20 mouse cellular contexts compared by ENCODE assay signal in genomic region chr13:83633155-83633554, GRCm38 (mm10).
DNase-seq lines count a peak whose midpoint lies in the region; ATAC-seq and TF ChIP-seq lines count a peak whose summit lies in the region.
"Had no signal": no experiment of that assay in that cellular context is flagged by ENCODE, and none has a peak within 500 bp of the region (broad histone marks: within the 10 kb centered on the region; RNA-seq: fewer than 3 reads in every experiment).

No protein-coding gene starts in this region.

- no peak overlapping the region for H3K9ac ChIP-seq in forebrain, embryonic 16.5 days (replicated peaks; ENCODE audit: low read depth, low read length)
- no peak overlapping the region for H3K9ac ChIP-seq in forebrain, embryonic 11.5 days (ENCODE audit: low read length)
- H3K9ac ChIP-seq: forebrain, embryonic 15.5 days; hindbrain, embryonic 12.5 days; hindbrain, embryonic 15.5 days had no signal

- no peaks in the 10 kb centered on the region for H3K27me3 ChIP-seq in forebrain, embryonic 16.5 days (replicated peaks; ENCODE audit: control insufficient read depth, insufficient read depth, low read length)
- no peaks in the 10 kb centered on the region for H3K27me3 ChIP-seq in forebrain, embryonic 11.5 days (ENCODE audit: control insufficient read depth, insufficient read depth, low read length)
- H3K27me3 ChIP-seq: forebrain, embryonic 15.5 days; hindbrain, embryonic 12.5 days; hindbrain, embryonic 15.5 days had no signal

- no peak for TF ChIP-seq CTCF in left cerebral cortex, adult 2 months (IDR thresholded peaks at IDR 0.05)

- H3K36me3 ChIP-seq in forebrain, embryonic 16.5 days (ENCODE audit: control insufficient read depth, insufficient read depth): no peaks in the 10 kb centered on the region; the same call in 1 of the 2 replicates
- no peaks in the 10 kb centered on the region for H3K36me3 ChIP-seq in forebrain, embryonic 11.5 days (ENCODE audit: control insufficient read depth, insufficient read depth, low read length)
- H3K36me3 ChIP-seq: forebrain, embryonic 10.5 days; hindbrain, embryonic 12.5 days; hindbrain, embryonic 15.5 days had no signal

- no peak for ATAC-seq in forebrain, embryonic 16.5 days
- no peak for ATAC-seq in forebrain, embryonic 11.5 days (replicated peaks; ENCODE audit: low FRiP score)
- peak; percentile 85 for ATAC-seq in megakaryocyte progenitor cell, adult 5-6 weeks (replicated peaks; ENCODE audit: poor library complexity)
- ATAC-seq: activated CD4-positive, CD25-positive, alpha-beta regulatory T cell, adult 4 months; forebrain, embryonic 15.5 days had no signal

- no peaks in the 10 kb centered on the region for H3K4me1 ChIP-seq in forebrain, embryonic 16.5 days (replicated peaks; ENCODE audit: control insufficient read depth, insufficient read depth, low read length)
- H3K4me1 ChIP-seq in forebrain, embryonic 11.5 days (replicated peaks; ENCODE audit: control insufficient read depth, insufficient read depth, low read length): no peaks in the 10 kb centered on the region
- H3K4me1 ChIP-seq: forebrain, embryonic 10.5 days; forebrain, embryonic 15.5 days; hindbrain, embryonic 12.5 days; hindbrain, embryonic 15.5 days had no signal

- DNase-seq in forebrain, embryonic 11.5 days (ENCODE audit: low spot score): no peak
- no peak for DNase-seq in left cerebral cortex, adult 2 months (ENCODE audit: extremely low spot score in 1 of 2, low spot score in 2 of 2)
- no peak for DNase-seq in left cerebral cortex, postnatal 10 days (ENCODE audit: extremely low spot score in 1 of 2, low spot score in 2 of 2)
- no peak for DNase-seq in kidney, postnatal 36 days
- DNase-seq in cerebellum, postnatal 25 days: no peak
- DNase-seq: adrenal gland, adult 8-10 months; adrenal gland, postnatal 25 days; cerebellum, adult 11-12 months; cerebellum, adult 8-10 months; cerebellum, postnatal 10 days; gastrocnemius, postnatal 10 days; gastrocnemius, postnatal 36 days had no signal

- no peak overlapping the region for H3K4me3 ChIP-seq in forebrain, embryonic 16.5 days (replicated peaks; ENCODE audit: low read length)
- H3K4me3 ChIP-seq in forebrain, embryonic 11.5 days (ENCODE audit: low read depth, low read length): no peak overlapping the region
- H3K4me3 ChIP-seq in left cerebral cortex, adult 2 months: no peak overlapping the region
- H3K4me3 ChIP-seq: forebrain, embryonic 10.5 days; forebrain, embryonic 15.5 days; hindbrain, embryonic 12.5 days; hindbrain, embryonic 15.5 days had no signal

- WGBS in forebrain, embryonic 16.5 days: 86% methylated on average over 5 of the region's 5 CpGs
- WGBS in forebrain, embryonic 11.5 days: 87% methylated on average over 5 of the region's 5 CpGs

- H3K27ac ChIP-seq in forebrain, embryonic 16.5 days (ENCODE audit: low read length): peak overlapping the region; percentile 12; the same call in 1 of the 2 replicates
- H3K27ac ChIP-seq in forebrain, embryonic 11.5 days (ENCODE audit: low read depth, low read length): no peak overlapping the region
- H3K27ac ChIP-seq in left cerebral cortex, adult 2 months: 0 out of 2 replicates have a peak overlapping the region, but pooled peaks have one; percentile 13
- H3K27ac ChIP-seq: forebrain, embryonic 10.5 days; forebrain, embryonic 15.5 days; hindbrain, embryonic 12.5 days; hindbrain, embryonic 15.5 days had no signal

- H3K4me2 ChIP-seq in forebrain, embryonic 16.5 days (ENCODE audit: low read length): no peak overlapping the region
- no peak overlapping the region for H3K4me2 ChIP-seq in forebrain, embryonic 11.5 days (ENCODE audit: low read depth, low read length, severe bottlenecking)
- H3K4me2 ChIP-seq: forebrain, embryonic 15.5 days; heart, embryonic 11.5 days; hindbrain, embryonic 12.5 days; hindbrain, embryonic 15.5 days had no signal

- intact Hi-C loops in left cerebral cortex, adult 2 months (cut with DNase I): no loop called here
- intact Hi-C loops in left cerebral cortex, postnatal 10 days (cut with DNase I): no loop called here

- no peaks in the 10 kb centered on the region for H3K9me3 ChIP-seq in forebrain, embryonic 16.5 days (ENCODE audit: control insufficient read depth, low read length)
- H3K9me3 ChIP-seq in forebrain, embryonic 11.5 days (ENCODE audit: control insufficient read depth, low read length): no peaks in the 10 kb centered on the region
- H3K9me3 ChIP-seq: forebrain, embryonic 10.5 days; forebrain, embryonic 15.5 days; hindbrain, embryonic 12.5 days; hindbrain, embryonic 15.5 days had no signal
